Mouse (Mus musculus) embryo, embryonic 10.5 days (tissue): ENCODE data around the gene Rai1.

ENCODE experiments used
- DNase-seq: peaks from one replicate; pipeline ENCODE4 v3.0.0-alpha.2; 2015; ENCODE audit warnings: low spot score

Rai1 gene

DNA sequence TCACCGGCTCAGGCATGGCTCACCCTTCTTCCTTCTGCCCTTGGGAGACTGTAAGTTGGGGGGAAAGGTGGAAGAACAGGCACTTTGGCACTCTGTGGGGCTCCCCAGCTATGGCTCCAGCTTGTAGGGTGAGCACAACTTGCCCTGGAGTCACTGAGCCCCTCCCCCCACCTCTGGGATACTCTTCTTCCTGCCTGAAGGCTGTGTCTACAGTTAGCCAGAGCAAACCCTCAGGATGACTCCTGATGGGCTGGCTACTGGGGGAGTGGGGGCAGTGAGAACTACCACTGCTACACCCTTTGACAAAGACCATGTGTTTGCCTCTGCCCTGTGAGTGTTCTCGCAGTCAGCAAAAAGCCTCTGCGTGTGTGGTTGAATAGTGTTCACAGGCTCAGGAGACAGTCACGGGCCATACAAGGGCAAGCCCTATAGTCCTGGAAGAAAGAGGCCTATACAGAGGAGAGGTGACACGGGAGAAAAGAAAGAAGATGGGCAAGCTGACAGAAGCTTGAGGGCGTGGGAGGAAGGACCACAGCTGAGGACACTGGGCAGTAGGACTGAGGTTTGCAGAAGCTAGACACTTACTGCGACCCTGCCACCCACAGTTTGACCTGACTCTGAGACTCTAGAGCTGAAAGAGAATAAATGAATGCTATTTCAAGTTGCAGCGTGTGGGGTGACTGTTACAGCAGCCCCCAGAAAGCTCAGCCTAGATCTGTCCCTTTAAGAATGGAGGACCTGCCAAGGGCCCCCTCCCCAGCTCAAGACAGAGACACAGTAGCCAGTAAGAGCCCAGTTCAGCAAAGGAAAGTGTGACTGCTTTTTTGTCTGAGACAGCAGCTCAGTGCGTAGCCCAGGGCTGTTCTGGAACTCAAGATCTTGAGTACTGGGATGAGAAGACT, 9.7 kb upstream of the Rai1 start:
- DNase-seq = no peak

- no peak for DNase-seq
These were observed 5.1 kb upstream of the Rai1 start for GRCm38 (mm10) chr11:60099555-60100186.

GRCm38 (mm10) chr11:60100827-60101555, 3.8 kb upstream of the Rai1 start:
- DNase-seq = no peak

- DNase-seq = no peak
These were observed 2.8 kb upstream of the Rai1 start for GRCm38 (mm10) chr11:60101986-60102385.

DNA sequence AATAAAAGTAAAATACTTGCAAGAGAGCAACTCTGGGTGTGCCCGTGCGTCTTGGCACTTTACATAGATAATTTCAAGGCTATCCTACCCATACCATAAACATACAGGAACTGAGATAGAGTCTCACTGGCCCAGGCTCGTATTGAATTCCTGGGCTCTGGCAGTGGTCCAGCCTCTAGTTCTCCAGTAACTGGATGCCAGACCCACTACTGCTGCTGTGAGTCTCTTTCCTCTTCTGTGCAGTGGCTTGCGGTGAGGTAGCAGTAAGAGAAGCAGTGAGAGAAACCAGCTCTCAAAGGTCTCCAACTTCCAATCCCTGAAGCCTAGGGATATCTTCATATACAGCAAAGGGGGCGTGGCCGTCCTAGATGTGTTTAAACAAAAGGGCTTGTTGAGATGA, 2.1 kb upstream of the Rai1 start:
- no peak for DNase-seq

DNA sequence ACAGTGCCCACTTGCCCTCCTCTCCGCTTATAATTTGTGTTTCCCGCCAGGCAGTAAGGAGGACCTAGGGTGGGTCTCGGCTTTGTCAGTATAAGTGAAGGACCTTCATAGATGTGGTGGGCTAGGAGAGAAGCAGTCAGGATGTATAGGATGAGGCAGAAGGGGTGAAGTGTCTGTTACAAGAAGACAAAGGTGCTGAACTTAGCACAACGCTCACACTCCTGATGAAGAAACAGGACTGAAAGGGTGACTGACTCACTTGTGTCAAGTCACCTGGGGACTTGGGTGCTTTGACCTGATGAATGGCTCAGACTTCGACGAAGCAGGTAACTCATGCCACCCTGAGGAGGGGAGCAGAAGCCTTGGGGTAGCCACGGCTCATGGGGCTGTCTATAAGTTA, 1.2 kb upstream of the Rai1 start:
- no peak for DNase-seq

DNA sequence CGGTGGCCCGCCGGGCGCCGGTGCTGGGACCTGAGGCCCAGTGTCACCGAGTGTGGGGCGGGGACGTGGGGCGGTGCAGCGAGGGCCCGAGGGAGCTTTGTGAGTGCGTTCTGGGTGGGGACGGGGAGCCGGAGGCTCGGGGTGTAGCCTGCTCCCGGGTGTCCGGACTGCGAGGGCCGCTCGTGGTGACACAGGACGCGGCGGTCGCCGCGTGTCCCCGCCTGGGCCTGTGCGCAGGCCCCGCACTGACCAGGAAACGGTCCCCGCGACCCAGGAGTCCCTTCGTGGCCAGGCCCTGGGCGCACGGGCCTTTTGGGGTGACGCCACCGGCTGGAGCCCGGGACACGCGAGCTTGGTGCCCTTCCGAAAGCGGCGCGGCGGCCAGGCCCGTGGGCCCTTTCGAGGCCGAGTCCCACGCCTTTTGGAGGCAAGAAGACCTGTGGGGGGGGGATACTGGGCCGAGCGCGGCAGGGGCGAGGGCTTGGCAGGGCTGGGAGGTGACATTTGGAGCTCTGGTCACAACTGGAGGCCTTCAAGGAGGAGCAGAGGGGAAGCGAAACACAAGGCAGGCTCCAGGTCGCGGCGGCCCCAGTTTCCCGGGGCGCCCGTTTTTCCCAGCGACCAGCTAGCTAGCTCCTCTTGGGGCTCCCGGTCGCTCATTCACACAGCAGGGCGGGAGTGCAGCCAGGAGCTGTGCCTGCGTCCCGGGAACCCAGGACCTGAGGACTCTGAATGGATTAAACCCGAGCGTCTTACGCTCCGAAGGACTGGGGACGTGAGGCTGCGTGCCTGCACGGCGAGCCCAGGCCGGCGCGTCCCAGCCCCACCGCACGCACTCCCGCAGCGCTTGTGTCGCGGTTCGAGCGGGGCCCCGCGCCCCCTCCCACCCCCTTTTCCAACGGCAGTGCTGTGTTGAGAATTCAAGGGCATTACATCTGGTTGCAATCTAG, 1.1 kb downstream of the Rai1 start:
- peak; percentile 80 for DNase-seq

GRCm38 (mm10) chr11:60106543-60107110, 1.8 kb downstream of the Rai1 start:
- DNase-seq = no peak

- no peak for DNase-seq
These were observed 2.6 kb downstream of the Rai1 start for GRCm38 (mm10) chr11:60107449-60107848.

GRCm38 (mm10) chr11:60108631-60109172, 3.9 kb downstream of the Rai1 start:
- DNase-seq = peak; percentile 34

DNA sequence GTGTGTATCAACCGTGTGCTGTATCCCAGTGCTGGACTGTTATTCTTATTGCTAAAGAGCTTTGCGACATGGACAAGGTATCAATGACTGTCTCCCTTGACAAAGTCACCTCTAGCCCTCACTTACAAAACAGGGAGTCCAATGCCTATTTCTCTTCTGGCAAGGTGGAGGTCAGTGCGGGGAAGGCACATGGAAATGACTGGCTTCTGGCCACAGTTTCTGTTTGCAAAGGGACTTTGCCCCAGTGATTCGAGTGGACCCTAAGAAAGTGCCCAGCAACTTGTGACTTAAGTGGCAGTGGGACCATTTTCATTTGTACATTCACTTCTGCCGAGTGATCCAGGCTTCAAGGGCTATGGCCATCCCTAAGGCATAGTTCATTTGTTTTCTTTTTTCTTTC, 5.6 kb downstream of the Rai1 start:
- DNase-seq = no peak

GRCm38 (mm10) chr11:60111576-60111975, 6.8 kb downstream of the Rai1 start:
- no peak for DNase-seq

DNA sequence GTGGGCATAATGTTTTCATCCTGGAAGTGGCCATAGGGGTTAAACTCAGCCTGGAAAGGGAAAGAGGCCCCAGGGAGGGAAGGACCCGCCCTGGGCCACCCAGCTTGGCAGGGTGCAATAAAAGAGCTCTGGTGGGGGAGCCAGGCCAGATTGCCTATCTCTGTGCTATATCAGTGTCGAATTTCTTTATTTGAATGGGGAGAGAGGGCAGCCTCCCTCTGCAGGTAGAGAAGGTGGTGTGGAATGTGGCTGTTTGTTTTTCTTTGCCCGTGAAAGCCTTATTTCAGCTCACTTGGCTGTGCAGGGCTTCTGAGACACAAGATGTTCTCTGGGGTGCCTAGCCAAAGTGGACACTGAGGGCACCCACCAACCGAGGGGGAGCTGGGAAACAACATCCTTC, 8.8 kb downstream of the Rai1 start:
- DNase-seq = no peak

DNA sequence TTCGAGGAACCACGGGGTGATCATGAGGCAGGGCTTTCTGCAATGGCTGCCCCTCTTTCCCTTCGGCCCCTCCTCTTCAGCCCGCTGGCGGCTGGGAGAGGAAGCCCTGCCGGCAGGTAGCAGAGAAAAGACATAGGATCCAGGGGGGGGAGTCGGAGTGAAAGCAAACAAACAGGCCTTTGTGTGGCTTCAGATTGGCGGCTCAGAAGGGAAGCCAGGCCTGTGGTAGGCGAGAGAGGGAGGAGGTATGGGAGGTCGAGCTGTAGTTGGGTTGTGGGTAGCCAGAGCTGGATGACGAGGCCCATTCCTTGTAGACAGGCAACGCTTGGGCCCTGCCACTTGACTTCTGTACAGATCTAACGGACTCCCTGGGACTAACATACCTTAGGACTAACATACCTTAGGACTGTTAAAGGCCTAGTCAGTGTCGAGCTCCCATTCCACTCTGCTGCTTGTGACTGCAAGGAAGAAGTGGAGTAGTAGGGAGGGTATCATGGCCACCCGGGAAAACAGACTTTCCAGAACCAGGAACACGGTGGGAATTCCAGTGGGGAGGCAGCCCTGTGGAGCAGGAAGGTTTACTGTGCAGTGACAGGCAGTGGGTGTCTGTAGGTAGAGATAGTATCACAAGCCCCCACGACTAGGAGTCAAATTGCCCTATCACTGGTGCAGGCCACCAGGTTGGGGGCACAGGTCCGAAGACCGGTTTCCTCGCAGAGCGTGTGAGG, 9.6 kb downstream of the Rai1 start:
- DNase-seq = peak; percentile 83

DNA sequence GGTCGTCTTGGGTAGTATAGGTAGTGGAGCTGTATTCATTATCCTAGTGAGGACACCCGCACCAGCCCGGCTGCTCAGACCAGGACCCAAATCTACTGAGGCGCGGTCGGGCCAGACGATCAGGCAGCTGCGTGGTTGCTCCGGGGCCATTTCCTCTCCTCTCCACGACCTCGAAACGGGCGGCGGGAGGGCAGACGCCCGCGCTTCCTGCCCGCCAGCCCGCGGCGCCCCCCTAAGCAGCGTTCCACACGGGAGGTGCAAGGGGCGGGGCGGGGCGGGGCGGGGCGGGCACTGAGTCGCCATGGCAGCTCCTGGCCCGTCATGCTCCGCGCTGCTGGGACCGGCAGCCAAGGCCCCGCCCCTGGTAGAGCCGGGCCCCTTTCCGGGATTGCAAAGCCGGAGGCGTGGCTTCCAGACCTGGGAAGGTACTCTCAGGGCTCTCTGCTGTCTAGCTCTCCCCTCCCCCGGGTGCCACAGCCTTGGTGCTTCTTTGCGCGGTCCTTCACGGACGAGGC, 10.3 kb downstream of the Rai1 start:
- DNase-seq = peak; percentile 95

DNA sequence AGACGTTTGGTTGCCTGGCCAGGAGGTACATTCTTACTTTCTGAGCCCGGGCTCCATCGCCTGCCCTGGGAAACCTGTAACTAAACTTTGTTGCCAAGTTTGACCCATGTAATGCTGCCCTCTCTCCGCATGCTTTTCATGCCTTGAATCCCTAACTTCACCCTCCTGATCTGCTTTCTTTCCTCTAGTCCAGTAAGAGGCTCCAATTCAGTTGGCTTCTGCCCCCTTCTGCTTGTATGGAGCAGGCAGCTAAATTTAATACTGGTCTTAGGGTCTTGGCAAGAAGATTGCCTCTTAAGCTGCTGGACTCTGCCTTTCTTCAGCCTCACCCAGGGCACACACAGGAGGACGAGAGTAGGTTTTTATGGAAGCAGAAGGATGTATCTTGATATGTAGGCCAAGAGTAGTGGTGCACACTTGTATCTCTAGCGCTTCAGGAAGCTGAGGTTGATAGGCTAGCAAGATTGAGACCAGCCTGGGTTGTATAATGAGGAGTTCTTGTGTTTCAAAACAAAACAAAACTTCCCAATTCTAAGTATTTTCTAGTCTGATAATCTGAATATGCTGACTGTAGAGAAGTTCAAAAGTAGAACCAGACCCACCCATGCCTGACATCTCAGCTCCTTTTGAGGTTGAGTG, 10.9 kb downstream of the Rai1 start:
- no peak for DNase-seq

GRCm38 (mm10) chr11:60120586-60121262, 15.9 kb downstream of the Rai1 start:
- no peak for DNase-seq

GRCm38 (mm10) chr11:60122611-60123010, 17.8 kb downstream of the Rai1 start:
- no peak for DNase-seq

DNA sequence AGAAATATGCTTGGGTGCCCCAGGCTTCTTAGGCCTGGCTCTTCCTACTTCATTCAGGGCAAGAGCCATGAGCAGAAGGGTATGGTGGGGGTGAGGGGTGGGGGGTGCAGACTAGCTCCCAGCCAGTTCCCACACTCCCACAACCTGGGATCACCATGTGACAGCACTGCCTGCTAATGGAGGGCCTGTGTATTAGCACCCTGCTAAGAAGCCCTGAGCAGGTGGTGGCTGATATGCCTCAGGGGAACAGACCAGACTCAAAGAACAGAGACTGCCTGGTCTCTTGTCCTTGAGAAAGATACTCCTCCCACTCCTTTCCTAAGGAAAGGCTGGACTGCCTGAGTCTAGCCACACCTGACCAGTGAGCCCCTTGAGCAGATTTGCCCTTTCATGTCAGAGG, 22.2 kb downstream of the Rai1 start:
- DNase-seq = no peak
